Mouse (Mus musculus): ENCODE results near the gene Il1r2. TPM values are rescaled to one million over a fixed set of nuclear protein-coding genes. Genes with fewer than 3 reads are reported as not detected.

Gene Il1r2
- total RNA-seq, 1 experiment, result 2.6 TPM

DNA sequence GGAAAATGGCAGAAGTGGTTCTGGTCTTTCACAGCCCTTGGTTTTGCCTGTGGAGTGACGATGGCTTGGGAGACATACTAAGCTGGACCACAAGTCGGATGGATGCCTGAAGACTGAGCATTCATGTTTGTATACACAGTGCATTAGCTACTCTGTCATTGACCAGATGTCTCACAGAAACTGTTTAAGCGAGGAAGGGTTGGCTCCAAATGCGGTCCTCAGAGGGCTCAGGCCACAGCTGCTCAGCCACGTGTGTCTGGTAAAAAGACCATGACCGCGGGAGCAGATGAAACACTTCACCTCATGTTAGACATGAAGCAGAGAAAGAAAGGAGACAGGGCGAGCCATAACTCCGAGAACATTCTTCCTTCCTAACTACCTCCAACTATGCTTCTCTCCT is 12.5 kb upstream of the Il1r2 start:
- peaks cover 0 to 9% of the 10 kb centered on the region in 2 experiments; a peak in 2 of 4 replicates for H3K4me1 ChIP-seq (ENCODE audit: control insufficient read depth in 2 of 2, insufficient read depth in 2 of 2, low read length in 2 of 2, poor library complexity in 1 of 2)
- no peak overlapping the region for H3K4me3 ChIP-seq (ENCODE audit: insufficient read depth in 1 of 2, low read depth in 1 of 2, low read length in 2 of 2, poor library complexity in 1 of 2, severe bottlenecking in 1 of 2)
- no peak overlapping the region for H3K27ac ChIP-seq (ENCODE audit: insufficient read depth, low read depth, low read length, poor library complexity, severe bottlenecking)
- H3K9ac ChIP-seq (ENCODE audit: insufficient read depth, low read depth, low read length, poor library complexity, severe bottlenecking), result no peak overlapping the region
- no peak for DNase-seq (ENCODE audit: low read depth, low spot score)
- TF ChIP-seq MAFK (IDR thresholded peaks at IDR 0.05; ENCODE audit: insufficient read depth, low read depth, low read length) (no peak), ZNF384 (IDR thresholded peaks at IDR 0.05; ENCODE audit: low read depth, low read length) (no peak), ZC3H11A (IDR thresholded peaks at IDR 0.05; ENCODE audit: borderline replicate concordance, low read depth, low read length) (no peak), CHD2 (IDR thresholded peaks at IDR 0.05; ENCODE audit: low read depth, low read length) (no peak), HCFC1 (IDR thresholded peaks at IDR 0.05; ENCODE audit: borderline replicate concordance, insufficient read depth, low read length) (no peak)
- H3K9me3 ChIP-seq (ENCODE audit: control insufficient read depth, insufficient read depth, low read depth, low read length), result no peaks in the 10 kb centered on the region
- in situ Hi-C loops (cut with MboI; ENCODE audit: low sequenced_read_pairs in 2 of 2, unreplicated experiment in 2 of 2), result no loop called here
- no peaks in the 10 kb centered on the region for H3K36me3 ChIP-seq (ENCODE audit: control insufficient read depth, insufficient read depth, low read length, poor library complexity, severe bottlenecking)

- Histone ChIP-seq H3K27ac (ENCODE audit: insufficient read depth, low read depth, low read length, poor library complexity, severe bottlenecking) (no peak overlapping the region), H3K9me3 (ENCODE audit: control insufficient read depth, insufficient read depth, low read depth, low read length) (no peaks in the 10 kb centered on the region), H3K9ac (ENCODE audit: insufficient read depth, low read depth, low read length, poor library complexity, severe bottlenecking) (no peak overlapping the region), H3K36me3 (ENCODE audit: control insufficient read depth, insufficient read depth, low read length, poor library complexity, severe bottlenecking) (no peaks in the 10 kb centered on the region), H3K4me1 (ENCODE audit: control insufficient read depth in 2 of 2, insufficient read depth in 2 of 2, low read length in 2 of 2, poor library complexity in 1 of 2) (no peaks in the 10 kb centered on the region), H3K4me3 (ENCODE audit: insufficient read depth in 1 of 2, low read depth in 1 of 2, low read length in 2 of 2, poor library complexity in 1 of 2, severe bottlenecking in 1 of 2) (no peak overlapping the region)
- DNase-seq (ENCODE audit: low read depth, low spot score), result no peak
- TF ChIP-seq ZC3H11A (IDR thresholded peaks at IDR 0.05; ENCODE audit: borderline replicate concordance, low read depth, low read length), result no peak
- no peak for TF ChIP-seq ZNF384 (IDR thresholded peaks at IDR 0.05; ENCODE audit: low read depth, low read length)
- no peak for TF ChIP-seq HCFC1 (IDR thresholded peaks at IDR 0.05; ENCODE audit: borderline replicate concordance, insufficient read depth, low read length)
- no peak for TF ChIP-seq CHD2 (IDR thresholded peaks at IDR 0.05; ENCODE audit: low read depth, low read length)
- no peak for TF ChIP-seq MAFK (IDR thresholded peaks at IDR 0.05; ENCODE audit: insufficient read depth, low read depth, low read length)
- in situ Hi-C loops (cut with MboI; ENCODE audit: low sequenced_read_pairs in 2 of 2, unreplicated experiment in 2 of 2), result no loop called here
These were observed 10.5 kb upstream of the Il1r2 start for GRCm38 (mm10) chr1:40063409-40063808.

- TF ChIP-seq ZC3H11A (IDR thresholded peaks at IDR 0.05; ENCODE audit: borderline replicate concordance, low read depth, low read length) (no peak), ZNF384 (IDR thresholded peaks at IDR 0.05; ENCODE audit: low read depth, low read length) (no peak), CHD2 (IDR thresholded peaks at IDR 0.05; ENCODE audit: low read depth, low read length) (no peak), MAFK (IDR thresholded peaks at IDR 0.05; ENCODE audit: insufficient read depth, low read depth, low read length) (no peak), HCFC1 (IDR thresholded peaks at IDR 0.05; ENCODE audit: borderline replicate concordance, insufficient read depth, low read length) (no peak)
- no peak for DNase-seq (ENCODE audit: low read depth, low spot score)
- no peaks in the 10 kb centered on the region for H3K4me1 ChIP-seq (ENCODE audit: control insufficient read depth in 2 of 2, insufficient read depth in 2 of 2, low read length in 2 of 2, poor library complexity in 1 of 2)
- no peaks in the 10 kb centered on the region for H3K9me3 ChIP-seq (ENCODE audit: control insufficient read depth, insufficient read depth, low read depth, low read length)
- no peaks in the 10 kb centered on the region for H3K36me3 ChIP-seq (ENCODE audit: control insufficient read depth, insufficient read depth, low read length, poor library complexity, severe bottlenecking)
- in situ Hi-C loops (cut with MboI; ENCODE audit: low sequenced_read_pairs in 2 of 2, unreplicated experiment in 2 of 2), result no loop called here
- H3K27ac ChIP-seq (ENCODE audit: insufficient read depth, low read depth, low read length, poor library complexity, severe bottlenecking), result no peak overlapping the region
- no peak overlapping the region for H3K9ac ChIP-seq (ENCODE audit: insufficient read depth, low read depth, low read length, poor library complexity, severe bottlenecking)
- H3K4me3 ChIP-seq (ENCODE audit: insufficient read depth in 1 of 2, low read depth in 1 of 2, low read length in 2 of 2, poor library complexity in 1 of 2, severe bottlenecking in 1 of 2), result no peak overlapping the region
These were observed 9.4 kb upstream of the Il1r2 start for GRCm38 (mm10) chr1:40064508-40064907.

DNA sequence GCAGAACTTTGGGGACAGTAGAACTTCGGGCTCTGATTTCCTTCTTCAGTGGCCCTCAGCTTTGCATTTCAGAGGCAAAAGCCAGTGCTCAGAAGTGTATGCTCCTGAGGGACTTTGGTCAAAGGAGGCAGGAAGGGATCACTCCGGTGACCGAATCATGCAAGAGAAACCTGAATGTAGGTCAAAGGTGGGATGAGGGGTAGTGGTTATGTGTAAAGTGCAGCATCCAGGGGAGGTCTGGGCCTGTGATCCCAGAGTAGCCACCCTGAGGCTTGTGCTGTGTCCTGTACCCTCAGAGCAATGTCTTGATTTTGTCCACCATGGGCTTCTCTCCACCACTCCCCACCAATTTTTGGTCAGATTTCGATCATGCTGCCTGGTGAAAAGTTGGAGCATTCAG is 1.3 kb upstream of the Il1r2 start:
- Histone ChIP-seq H3K4me3 (ENCODE audit: insufficient read depth in 1 of 2, low read depth in 1 of 2, low read length in 2 of 2, poor library complexity in 1 of 2, severe bottlenecking in 1 of 2) (no peak overlapping the region), H3K9me3 (ENCODE audit: control insufficient read depth, insufficient read depth, low read depth, low read length) (no peaks in the 10 kb centered on the region), H3K9ac (ENCODE audit: insufficient read depth, low read depth, low read length, poor library complexity, severe bottlenecking) (no peak overlapping the region), H3K4me1 (ENCODE audit: control insufficient read depth in 2 of 2, insufficient read depth in 2 of 2, low read length in 2 of 2, poor library complexity in 1 of 2) (no peaks in the 10 kb centered on the region), H3K27ac (ENCODE audit: insufficient read depth, low read depth, low read length, poor library complexity, severe bottlenecking) (no peak overlapping the region), H3K36me3 (ENCODE audit: control insufficient read depth, insufficient read depth, low read length, poor library complexity, severe bottlenecking) (no peaks in the 10 kb centered on the region)
- no peak for DNase-seq (ENCODE audit: low read depth, low spot score)
- in situ Hi-C loops (cut with MboI; ENCODE audit: low sequenced_read_pairs in 2 of 2, unreplicated experiment in 2 of 2), result no loop called here
- no peak for TF ChIP-seq CHD2 (IDR thresholded peaks at IDR 0.05; ENCODE audit: low read depth, low read length)

GRCm38 (mm10) chr1:40077328-40077727 is 3.4 kb downstream of the Il1r2 start:
- Histone ChIP-seq H3K4me3 (ENCODE audit: insufficient read depth in 1 of 2, low read depth in 1 of 2, low read length in 2 of 2, poor library complexity in 1 of 2, severe bottlenecking in 1 of 2) (no peak overlapping the region), H3K36me3 (ENCODE audit: control insufficient read depth, insufficient read depth, low read length, poor library complexity, severe bottlenecking) (no peaks in the 10 kb centered on the region), H3K9ac (ENCODE audit: insufficient read depth, low read depth, low read length, poor library complexity, severe bottlenecking) (no peak overlapping the region), H3K9me3 (ENCODE audit: control insufficient read depth, insufficient read depth, low read depth, low read length) (no peaks in the 10 kb centered on the region), H3K27ac (ENCODE audit: insufficient read depth, low read depth, low read length, poor library complexity, severe bottlenecking) (no peak overlapping the region), H3K4me1 (ENCODE audit: control insufficient read depth in 2 of 2, insufficient read depth in 2 of 2, low read length in 2 of 2, poor library complexity in 1 of 2) (no peaks in the 10 kb centered on the region)
- no peak for TF ChIP-seq MAFK (IDR thresholded peaks at IDR 0.05; ENCODE audit: insufficient read depth, low read depth, low read length)
- no peak for TF ChIP-seq ZC3H11A (IDR thresholded peaks at IDR 0.05; ENCODE audit: borderline replicate concordance, low read depth, low read length)
- no peak for TF ChIP-seq ZNF384 (IDR thresholded peaks at IDR 0.05; ENCODE audit: low read depth, low read length)
- TF ChIP-seq CHD2 (IDR thresholded peaks at IDR 0.05; ENCODE audit: low read depth, low read length), result no peak
- no peak for TF ChIP-seq HCFC1 (IDR thresholded peaks at IDR 0.05; ENCODE audit: borderline replicate concordance, insufficient read depth, low read length)
- in situ Hi-C loops (cut with MboI; ENCODE audit: low sequenced_read_pairs in 2 of 2, unreplicated experiment in 2 of 2), result no loop called here
- DNase-seq (ENCODE audit: low read depth, low spot score), result no peak
